Mouse (Mus musculus): Measurements from ENCODE around the gene Iqsec3. TPM values are rescaled to one million over a fixed set of nuclear protein-coding genes. Genes with fewer than 3 reads are reported as not detected.

Gene Iqsec3
- polyA plus RNA-seq, 1 experiment from 2014 or later, result 0.16 TPM

DNA sequence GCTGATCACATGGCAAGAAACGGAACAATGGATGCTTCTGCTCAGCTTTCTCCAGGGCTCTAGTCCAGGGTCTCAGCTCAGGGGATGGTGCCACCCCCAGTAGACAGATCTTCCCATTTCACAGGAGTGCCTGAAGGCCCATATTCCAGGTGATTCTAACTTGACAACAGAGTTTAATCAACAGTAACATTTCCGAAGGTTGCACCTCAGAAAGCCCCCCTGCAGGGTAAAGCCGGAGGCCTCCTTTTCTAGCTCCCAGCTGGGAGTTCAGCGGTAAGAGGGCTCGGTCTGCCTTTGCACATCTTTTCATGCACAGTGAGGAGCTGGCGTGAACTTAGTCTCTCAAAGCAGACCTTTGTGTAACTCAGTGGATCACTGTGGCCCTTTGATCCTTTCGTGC lies 22.1 kb upstream of the Iqsec3 start:
- Histone ChIP-seq H3K9me3 (ENCODE audit: control insufficient read depth) (no peaks in the 10 kb centered on the region), H3K27me3 (replicated peaks; ENCODE audit: control insufficient read depth, insufficient read depth, low read length) (no peaks in the 10 kb centered on the region), H3K4me3 (ENCODE audit: low read depth, low read length) (no peak overlapping the region), H3K4me1 (replicated peaks; ENCODE audit: control insufficient read depth, insufficient read depth, low read length) (no peaks in the 10 kb centered on the region), H3K9ac (ENCODE audit: low read depth, low read length) (no peak overlapping the region), H3K4me2 (replicated peaks; ENCODE audit: low read depth) (no peak overlapping the region), H3K27ac (ENCODE audit: low read depth, low read length) (no peak overlapping the region), H3K36me3 (ENCODE audit: control insufficient read depth, insufficient read depth) (no peaks in the 10 kb centered on the region)
- ATAC-seq, result no peak
- 67% methylated on average over 7 of the region's 7 CpGs for WGBS
- no peak for TF ChIP-seq CTCF (IDR thresholded peaks at IDR 0.05; ENCODE audit: low read depth)

DNA sequence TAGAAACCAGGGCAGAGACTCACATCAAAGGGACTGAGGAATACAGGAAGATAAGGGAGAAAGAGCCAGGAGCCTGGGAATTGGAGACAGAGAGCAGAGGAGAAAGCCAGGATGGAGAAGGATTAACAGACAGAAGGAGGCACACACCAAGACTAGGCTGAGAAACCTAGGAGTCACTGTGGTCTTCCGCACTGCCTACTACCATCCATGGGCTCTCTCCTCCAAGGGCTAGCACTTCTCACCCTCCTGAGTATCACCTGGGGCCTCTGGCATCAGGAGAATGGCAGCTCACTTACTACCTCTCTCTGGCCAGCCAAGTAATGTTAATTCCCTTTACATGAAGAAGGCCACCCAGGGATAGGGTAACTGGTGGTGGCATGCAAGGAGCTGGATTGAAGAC lies 21.5 kb upstream of the Iqsec3 start:
- no peak for ATAC-seq
- WGBS, result 93% methylated on average over 1 of the region's 1 CpGs
- Histone ChIP-seq H3K27ac (ENCODE audit: low read depth, low read length) (no peak overlapping the region), H3K9me3 (ENCODE audit: control insufficient read depth) (no peaks in the 10 kb centered on the region), H3K4me1 (replicated peaks; ENCODE audit: control insufficient read depth, insufficient read depth, low read length) (no peaks in the 10 kb centered on the region), H3K36me3 (ENCODE audit: control insufficient read depth, insufficient read depth) (no peaks in the 10 kb centered on the region), H3K9ac (ENCODE audit: low read depth, low read length) (no peak overlapping the region), H3K4me2 (replicated peaks; ENCODE audit: low read depth) (no peak overlapping the region), H3K27me3 (replicated peaks; ENCODE audit: control insufficient read depth, insufficient read depth, low read length) (no peaks in the 10 kb centered on the region), H3K4me3 (ENCODE audit: low read depth, low read length) (no peak overlapping the region)
- TF ChIP-seq CTCF (IDR thresholded peaks at IDR 0.05; ENCODE audit: low read depth), result no peak

DNA sequence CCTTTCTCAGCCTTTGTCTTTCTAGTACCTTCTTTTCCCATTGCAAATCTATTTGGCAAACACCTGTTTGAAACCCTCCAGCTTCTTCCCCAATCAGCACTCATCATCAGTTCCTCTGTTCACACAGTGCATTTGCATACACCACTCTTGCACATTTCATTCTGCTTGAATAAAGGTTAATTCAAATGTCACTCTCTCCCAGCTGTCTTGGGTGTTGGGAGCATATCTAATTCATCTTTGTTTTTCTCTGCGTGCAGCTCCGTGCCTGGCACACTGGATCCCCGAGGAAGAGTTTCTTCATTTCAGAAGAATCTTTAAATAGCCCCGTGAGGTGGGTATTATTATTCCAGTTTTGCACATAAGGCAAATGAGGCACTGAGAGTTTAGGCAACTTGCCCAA lies 20.8 kb upstream of the Iqsec3 start:
- WGBS, result 81% methylated on average over 4 of the region's 4 CpGs
- H3K9ac ChIP-seq (ENCODE audit: low read depth, low read length), result no peak overlapping the region
- H3K4me3 ChIP-seq (ENCODE audit: low read depth, low read length), result no peak overlapping the region
- no peak for ATAC-seq
- no peak overlapping the region for H3K27ac ChIP-seq (ENCODE audit: low read depth, low read length)
- H3K27me3 ChIP-seq (replicated peaks; ENCODE audit: control insufficient read depth, insufficient read depth, low read length), result no peaks in the 10 kb centered on the region
- H3K4me1 ChIP-seq (replicated peaks; ENCODE audit: control insufficient read depth, insufficient read depth, low read length), result no peaks in the 10 kb centered on the region
- H3K36me3 ChIP-seq (ENCODE audit: control insufficient read depth, insufficient read depth), result no peaks in the 10 kb centered on the region
- no peak for TF ChIP-seq CTCF (IDR thresholded peaks at IDR 0.05; ENCODE audit: low read depth)
- no peak overlapping the region for H3K4me2 ChIP-seq (replicated peaks; ENCODE audit: low read depth)
- H3K9me3 ChIP-seq (ENCODE audit: control insufficient read depth), result no peaks in the 10 kb centered on the region

DNA sequence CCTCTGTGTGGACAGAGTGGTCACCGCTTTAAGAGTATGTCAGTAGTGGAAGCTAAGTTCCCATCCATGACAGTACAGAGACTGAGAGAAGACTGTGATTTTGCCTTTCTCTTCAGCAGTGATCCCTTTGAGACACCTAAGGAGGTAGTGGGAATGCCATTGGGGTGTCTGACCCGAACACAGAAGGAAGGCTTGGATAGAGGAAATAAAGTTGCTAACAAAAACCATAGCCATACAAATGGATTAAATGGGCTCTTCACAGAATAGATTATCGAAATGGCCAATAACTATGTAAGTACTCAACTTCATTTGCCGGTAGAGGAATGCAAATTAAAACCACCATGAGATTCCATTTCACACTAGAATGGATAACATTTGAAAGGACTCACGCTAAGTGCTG lies 17.9 kb upstream of the Iqsec3 start:
- no peaks in the 10 kb centered on the region for H3K36me3 ChIP-seq (ENCODE audit: control insufficient read depth, insufficient read depth)
- H3K27me3 ChIP-seq (replicated peaks; ENCODE audit: control insufficient read depth, insufficient read depth, low read length), result no peaks in the 10 kb centered on the region
- TF ChIP-seq CTCF (IDR thresholded peaks at IDR 0.05; ENCODE audit: low read depth), result no peak
- H3K9me3 ChIP-seq (ENCODE audit: control insufficient read depth), result no peaks in the 10 kb centered on the region
- 80% methylated on average over 5 of the region's 5 CpGs for WGBS
- H3K4me3 ChIP-seq (ENCODE audit: low read depth, low read length), result no peak overlapping the region
- no peak for ATAC-seq
- no peak overlapping the region for H3K4me2 ChIP-seq (replicated peaks; ENCODE audit: low read depth)
- no peaks in the 10 kb centered on the region for H3K4me1 ChIP-seq (replicated peaks; ENCODE audit: control insufficient read depth, insufficient read depth, low read length)
- no peak overlapping the region for H3K9ac ChIP-seq (ENCODE audit: low read depth, low read length)
- no peak overlapping the region for H3K27ac ChIP-seq (ENCODE audit: low read depth, low read length)

DNA sequence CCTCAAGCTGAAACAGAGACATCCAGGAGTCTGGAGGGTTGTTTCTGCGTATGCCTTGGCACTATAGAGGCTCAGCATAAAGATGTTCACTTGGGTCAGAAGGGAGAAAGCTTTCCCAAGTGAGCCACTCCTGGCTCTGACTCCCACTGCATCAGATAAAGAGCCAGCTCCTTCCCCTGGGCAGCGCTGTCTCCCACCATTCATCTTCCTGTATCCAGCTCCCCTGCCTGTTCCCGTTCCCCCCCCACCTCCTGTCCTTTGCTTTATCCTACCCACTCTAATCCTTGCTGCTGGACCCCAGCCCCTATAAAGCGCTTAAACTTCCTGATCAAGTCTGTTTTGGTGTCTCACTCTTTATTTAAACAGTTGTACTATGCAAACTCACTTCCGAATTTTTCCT lies 1.2 kb downstream of the Iqsec3 start:
- no peak overlapping the region for H3K4me3 ChIP-seq (ENCODE audit: low read depth, low read length)
- no peak overlapping the region for H3K4me2 ChIP-seq (replicated peaks; ENCODE audit: low read depth)
- ATAC-seq, result no peak
- TF ChIP-seq CTCF (IDR thresholded peaks at IDR 0.05; ENCODE audit: low read depth), result no peak
- H3K36me3 ChIP-seq (ENCODE audit: control insufficient read depth, insufficient read depth), result no peaks in the 10 kb centered on the region
- no peaks in the 10 kb centered on the region for H3K4me1 ChIP-seq (replicated peaks; ENCODE audit: control insufficient read depth, insufficient read depth, low read length)
- no peaks in the 10 kb centered on the region for H3K9me3 ChIP-seq (ENCODE audit: control insufficient read depth)
- no peak overlapping the region for H3K27ac ChIP-seq (ENCODE audit: low read depth, low read length)
- 37% methylated on average over 5 of the region's 5 CpGs for WGBS
- H3K27me3 ChIP-seq (replicated peaks; ENCODE audit: control insufficient read depth, insufficient read depth, low read length), result peaks cover 9% of the 10 kb centered on the region
- no peak overlapping the region for H3K9ac ChIP-seq (ENCODE audit: low read depth, low read length)

DNA sequence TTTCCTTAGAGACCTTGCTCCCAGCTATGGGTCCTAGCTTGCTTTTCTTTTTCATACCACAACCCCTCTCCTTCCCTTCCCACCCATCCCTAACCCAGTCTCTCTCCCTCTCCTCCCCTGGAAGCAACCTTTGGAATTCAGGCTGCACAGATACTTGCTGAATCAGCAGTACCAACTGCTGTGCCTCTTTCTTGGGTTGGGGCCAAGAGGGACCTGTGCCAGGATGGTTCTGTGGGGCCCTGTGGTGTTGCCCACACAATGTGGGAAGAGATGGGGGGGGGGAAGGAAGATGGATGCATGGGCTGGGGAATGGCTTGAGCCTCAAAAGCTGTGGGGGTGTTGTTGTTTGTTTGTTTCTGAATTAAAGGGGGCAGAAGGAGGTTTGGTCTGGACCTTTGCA lies 5.2 kb downstream of the Iqsec3 start:
- no peak for TF ChIP-seq CTCF (IDR thresholded peaks at IDR 0.05; ENCODE audit: low read depth)
- Histone ChIP-seq H3K27me3 (replicated peaks; ENCODE audit: control insufficient read depth, insufficient read depth, low read length) (peaks cover 1% of the 10 kb centered on the region), H3K27ac (ENCODE audit: low read depth, low read length) (no peak overlapping the region), H3K4me3 (ENCODE audit: low read depth, low read length) (no peak overlapping the region), H3K9me3 (ENCODE audit: control insufficient read depth) (no peaks in the 10 kb centered on the region), H3K4me1 (replicated peaks; ENCODE audit: control insufficient read depth, insufficient read depth, low read length) (no peaks in the 10 kb centered on the region), H3K36me3 (ENCODE audit: control insufficient read depth, insufficient read depth) (no peaks in the 10 kb centered on the region), H3K9ac (ENCODE audit: low read depth, low read length) (no peak overlapping the region), H3K4me2 (replicated peaks; ENCODE audit: low read depth) (no peak overlapping the region)
- ATAC-seq, result no peak

DNA sequence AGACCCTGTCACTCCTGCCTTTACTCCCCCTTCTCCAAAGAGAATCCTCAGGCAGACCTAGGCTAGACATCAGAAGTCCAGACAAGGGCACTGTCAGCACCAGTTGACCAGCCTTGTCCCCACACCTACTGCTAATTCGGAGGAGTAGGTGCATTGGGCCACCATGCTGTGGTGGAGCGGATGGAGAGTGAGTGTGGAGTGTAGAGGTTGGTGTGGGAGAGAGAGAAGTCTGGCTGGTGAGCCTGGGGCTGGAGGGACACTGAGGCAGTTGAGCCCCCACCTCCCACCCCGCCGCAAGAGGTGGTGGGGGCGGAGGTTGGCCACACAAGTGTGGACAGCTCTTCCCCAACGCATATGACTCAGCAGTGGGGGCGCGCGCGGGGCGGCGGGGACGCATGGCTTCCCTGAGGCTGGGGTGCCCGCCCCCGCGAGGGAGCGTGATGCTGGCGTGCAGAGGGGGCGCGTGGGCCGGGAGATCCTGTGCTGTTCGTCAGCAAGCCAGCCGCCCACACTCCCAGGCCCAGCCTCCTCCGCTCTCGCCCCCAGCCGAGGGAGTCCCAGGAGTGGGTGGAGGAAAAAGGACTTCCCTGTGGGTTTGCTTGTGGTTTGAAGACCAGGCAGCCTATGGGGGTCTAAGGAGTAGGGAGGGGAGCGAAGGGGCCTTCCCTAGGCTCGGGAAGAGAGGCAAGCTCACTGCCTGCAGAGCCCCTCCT lies 10.7 kb downstream of the Iqsec3 start:
- TF ChIP-seq CTCF (IDR thresholded peaks at IDR 0.05; ENCODE audit: low read depth), result no peak
- H3K27ac ChIP-seq (ENCODE audit: low read depth, low read length), result no peak overlapping the region
- H3K4me3 ChIP-seq (ENCODE audit: low read depth, low read length), result no peak overlapping the region
- no peaks in the 10 kb centered on the region for H3K36me3 ChIP-seq (ENCODE audit: control insufficient read depth, insufficient read depth)
- no peaks in the 10 kb centered on the region for H3K27me3 ChIP-seq (replicated peaks; ENCODE audit: control insufficient read depth, insufficient read depth, low read length)
- WGBS, result 4% methylated on average over 26 of the region's 28 CpGs
- no peak overlapping the region for H3K4me2 ChIP-seq (replicated peaks; ENCODE audit: low read depth)
- H3K9ac ChIP-seq (ENCODE audit: low read depth, low read length), result no peak overlapping the region
- ATAC-seq, result no peak
- H3K9me3 ChIP-seq (ENCODE audit: control insufficient read depth), result no peaks in the 10 kb centered on the region
- H3K4me1 ChIP-seq (replicated peaks; ENCODE audit: control insufficient read depth, insufficient read depth, low read length), result no peaks in the 10 kb centered on the region

Measured in intestine, postnatal 0 days (tissue).